Mouse (Mus musculus): ENCODE results near the gene Luzp4.
"Not testable (repeated sequence)": the region's sequence is repeated elsewhere in the genome, so short reads cannot be mapped to it uniquely, and the experiment has no call there.

Luzp4 gene

DNA sequence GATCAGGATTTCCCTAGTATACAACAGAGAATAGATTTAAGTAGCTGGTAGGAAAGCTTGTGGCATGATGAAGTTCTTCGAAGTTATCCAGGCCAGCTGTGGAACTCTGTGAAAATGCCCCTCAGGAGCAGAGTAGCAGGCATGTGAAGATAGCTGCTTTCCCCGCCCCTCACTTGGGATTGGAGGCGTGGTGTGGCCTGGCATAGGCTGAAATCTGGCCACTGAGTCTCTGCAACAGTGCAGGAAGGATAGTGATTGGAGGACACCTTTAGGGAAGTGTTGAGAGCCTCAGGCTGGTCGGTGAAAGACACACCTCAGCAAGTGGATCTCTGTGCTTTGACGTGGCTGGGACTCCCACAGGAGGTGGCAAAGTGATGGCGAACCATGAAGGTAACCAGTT, at the start of gene Luzp4:
Gene Luzp4, plus strand, starts transcription at position 301 of the 400 bp plus-strand sequence.
- not testable (repeated sequence) for DNase-seq

GRCm38 (mm10) chrX:148841801-148842200, 15.6 kb upstream of the Luzp4 start:
- not testable (repeated sequence) for DNase-seq
